Mouse (Mus musculus) intestine, embryonic 16.5 days (tissue): ENCODE measurements around the gene Chst11. TPM values are rescaled to one million over a fixed set of nuclear protein-coding genes. Genes with fewer than 3 reads are reported as not detected.
A peak's percentile ranks its signal among the peaks of the same experiment; 100 is the strongest.

Experiments used
- ATAC-seq: fragments of 200-750 bp; cut with Nextera tagmentation; 2 replicates; pipeline ENCODE4 v1.8.0; 2017; ENCODE audit warnings: moderate TSS enrichment, moderate library complexity
- H3K27ac ChIP-seq: fragments of 300-500 bp; sonication (generic); 2 replicates; pipeline ENCODE4 v1.5.1; 2014; ENCODE audit warnings: mild to moderate bottlenecking, low read length
- H3K27me3 ChIP-seq: fragments of 300-500 bp; sonication (generic); replicated peaks from 2 replicates; pipeline ENCODE4 v1.6.1; 2014; ENCODE audit warnings: low read length, control low read depth, mixed read lengths; ENCODE audit not compliant: control insufficient read depth, insufficient read depth
- H3K36me3 ChIP-seq: fragments of 300-500 bp; sonication (generic); 2 replicates; pipeline ENCODE4 v1.6.1; 2014; ENCODE audit warnings: low read length, control low read depth; ENCODE audit not compliant: control insufficient read depth, insufficient read depth
- H3K4me1 ChIP-seq: fragments of 300-500 bp; sonication (generic); 2 replicates; pipeline ENCODE4 v1.6.1; 2014; ENCODE audit warnings: low read length, control low read depth, mixed read lengths; ENCODE audit not compliant: control insufficient read depth, insufficient read depth
- H3K4me2 ChIP-seq: fragments of 300-500 bp; sonication (generic); 2 replicates; pipeline ENCODE4 v1.6.1; 2014; ENCODE audit warnings: low read depth, low read length, control low read depth
- H3K4me3 ChIP-seq: fragments of 300-500 bp; sonication (generic); 2 replicates; pipeline ENCODE4 v1.5.1; 2014; ENCODE audit warnings: mild to moderate bottlenecking, low read length
- H3K9ac ChIP-seq: fragments of 300-500 bp; sonication (generic); 2 replicates; pipeline ENCODE4 v1.6.1; 2014; ENCODE audit warnings: low read depth, low read length
- H3K9me3 ChIP-seq: fragments of 300-500 bp; sonication (generic); 2 replicates; pipeline ENCODE4 v1.6.1; 2016; ENCODE audit warnings: low read length, control low read depth; ENCODE audit not compliant: control insufficient read depth
- WGBS: fragments of 180-500 bp; shearing (Covaris S2); extraction: QIAGEN DNeasy Blood & Tissue Kit; methylation state at CpG from one replicate; pipeline ENCODE4 v1.1.7; 2014; 5-methylcytosine and 5-hydroxymethylcytosine counted together
- polyA plus RNA-seq: library from polyadenylated mRNA; unstranded; fragments of >200 nt; fragmentation: Nextera tagmentation; extraction: Ambion mirVana; gene quantifications from 2 replicates; pipeline ENCODE4 v1.2.1, GENCODE M21; 2015

The Chst11 gene
- polyA plus RNA-seq, 1 experiment from 2014 or later: 0.88 TPM

DNA sequence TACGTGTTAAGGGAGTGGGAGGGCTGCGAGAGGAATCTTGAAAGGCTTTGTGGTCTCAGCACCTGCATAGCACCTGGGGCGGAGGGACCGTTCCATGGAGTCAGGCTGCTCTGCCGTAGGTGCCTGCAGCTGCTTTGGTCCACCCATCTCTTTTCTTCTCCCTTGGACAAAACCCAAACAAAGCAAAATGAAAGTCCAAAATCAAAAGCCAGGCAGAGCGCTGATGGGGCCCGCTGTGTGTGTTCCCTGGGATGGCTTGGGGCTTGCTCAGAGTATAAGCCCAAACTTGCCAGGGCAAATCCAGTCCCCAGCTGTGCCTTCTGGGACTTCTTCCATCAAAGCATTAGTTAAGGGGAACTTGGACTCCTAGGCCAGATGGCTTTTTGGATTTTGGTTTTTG, 71.0 kb downstream of the Chst11 start:
- H3K9me3 ChIP-seq: no peaks in the 10 kb centered on the region
- H3K36me3 ChIP-seq: no peaks in the 10 kb centered on the region
- no peak for ATAC-seq
- no peaks in the 10 kb centered on the region for H3K4me1 ChIP-seq
- no peak overlapping the region for H3K9ac ChIP-seq
- no peaks in the 10 kb centered on the region for H3K27me3 ChIP-seq
- no peak overlapping the region for H3K4me2 ChIP-seq
- no peak overlapping the region for H3K4me3 ChIP-seq
- H3K27ac ChIP-seq: no peak overlapping the region
- 82% methylated on average over 7 of the region's 7 CpGs for WGBS

DNA sequence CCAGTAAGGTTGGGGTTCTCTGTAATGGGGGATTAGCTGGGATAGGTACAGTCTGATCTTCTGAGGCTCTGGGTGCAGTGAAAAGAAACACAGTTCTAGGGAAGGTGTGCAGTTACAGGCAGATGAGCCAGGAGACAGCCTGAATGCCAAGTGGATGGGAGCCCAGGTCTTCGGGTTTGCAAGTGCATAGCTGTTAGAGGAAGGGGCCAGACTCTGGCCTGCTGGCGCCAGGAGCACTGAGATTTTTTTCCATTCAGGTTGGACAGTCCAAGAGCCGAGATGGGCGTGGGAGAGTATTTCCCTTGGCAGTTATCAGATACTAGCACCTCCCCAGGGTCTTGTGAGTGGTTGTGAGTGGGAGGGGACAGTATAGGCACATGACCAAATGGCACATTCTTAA, 71.6 kb downstream of the Chst11 start:
- Histone ChIP-seq H3K4me3 (no peak overlapping the region), H3K9ac (no peak overlapping the region), H3K4me2 (no peak overlapping the region), H3K27me3 (no peaks in the 10 kb centered on the region), H3K4me1 (no peaks in the 10 kb centered on the region), H3K9me3 (no peaks in the 10 kb centered on the region), H3K27ac (no peak overlapping the region), H3K36me3 (no peaks in the 10 kb centered on the region)
- no peak for ATAC-seq
- 74% methylated on average over 4 of the region's 4 CpGs for WGBS

DNA sequence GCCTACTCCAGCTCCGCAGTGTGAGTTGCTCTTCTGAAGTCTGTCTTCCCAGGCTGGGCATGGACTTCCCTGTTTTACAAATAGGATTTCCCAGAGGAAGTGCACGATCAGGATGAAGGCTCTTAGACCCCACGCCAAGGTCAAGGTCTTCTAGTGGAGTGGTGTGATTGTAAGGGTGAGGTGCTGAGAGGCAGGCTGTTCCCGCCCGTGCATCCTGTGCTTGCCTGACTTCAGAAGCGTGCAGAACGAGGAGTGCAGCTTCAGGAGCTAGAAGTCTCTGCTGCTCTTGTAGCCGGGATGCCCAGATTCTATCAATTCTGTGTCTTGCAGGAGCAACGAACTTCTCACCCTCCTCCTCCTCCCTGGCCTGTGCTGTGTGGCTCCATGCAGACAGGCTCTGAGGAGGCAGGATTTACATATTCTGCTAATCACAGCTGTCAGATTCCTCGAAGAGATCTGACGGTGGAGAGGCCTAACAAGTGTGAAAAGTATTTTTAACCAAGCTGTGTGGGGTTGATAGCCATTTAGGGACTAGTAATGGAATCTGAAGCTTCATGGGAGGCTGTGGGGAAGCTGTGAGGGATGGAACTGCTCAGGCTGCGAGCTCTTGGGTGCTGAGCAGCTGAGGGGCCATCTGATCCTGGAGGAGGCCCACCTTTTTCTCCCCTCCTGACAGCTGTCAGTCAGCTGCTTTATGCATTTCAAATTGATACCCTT, 74.9 kb downstream of the Chst11 start:
- H3K9me3 ChIP-seq: no peaks in the 10 kb centered on the region
- H3K4me2 ChIP-seq: no peak overlapping the region
- no peaks in the 10 kb centered on the region for H3K27me3 ChIP-seq
- no peaks in the 10 kb centered on the region for H3K36me3 ChIP-seq
- H3K27ac ChIP-seq: no peak overlapping the region
- WGBS: 38% methylated on average over 12 of the region's 12 CpGs
- no peak overlapping the region for H3K4me3 ChIP-seq
- no peak for ATAC-seq
- H3K9ac ChIP-seq: no peak overlapping the region
- H3K4me1 ChIP-seq: no peaks in the 10 kb centered on the region

DNA sequence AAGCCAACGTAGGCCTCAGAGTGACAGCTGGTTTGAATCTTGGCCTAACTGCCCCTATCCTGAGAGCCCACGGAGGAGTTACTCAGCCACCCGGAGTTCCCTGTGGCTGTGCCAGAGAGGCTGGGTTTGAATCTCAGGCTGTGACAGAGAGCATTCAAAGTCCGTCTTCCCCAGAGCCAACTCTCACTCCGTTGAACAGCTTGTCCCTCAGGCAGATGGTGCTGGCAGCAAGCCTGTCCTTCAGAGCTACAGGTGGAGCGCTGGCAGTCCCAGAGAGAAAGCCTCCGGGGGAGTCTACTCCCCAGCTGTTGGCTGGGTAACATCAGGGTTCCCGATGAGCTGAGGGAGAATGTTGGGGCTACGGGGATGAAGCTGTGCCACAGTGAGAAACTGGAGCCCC, 77.0 kb downstream of the Chst11 start:
- no peak for ATAC-seq
- Histone ChIP-seq H3K36me3 (no peaks in the 10 kb centered on the region), H3K4me1 (no peaks in the 10 kb centered on the region), H3K4me2 (no peak overlapping the region), H3K4me3 (no peak overlapping the region), H3K9me3 (no peaks in the 10 kb centered on the region), H3K27ac (no peak overlapping the region), H3K9ac (no peak overlapping the region), H3K27me3 (no peaks in the 10 kb centered on the region)
- 75% methylated on average over 9 of the region's 9 CpGs for WGBS

DNA sequence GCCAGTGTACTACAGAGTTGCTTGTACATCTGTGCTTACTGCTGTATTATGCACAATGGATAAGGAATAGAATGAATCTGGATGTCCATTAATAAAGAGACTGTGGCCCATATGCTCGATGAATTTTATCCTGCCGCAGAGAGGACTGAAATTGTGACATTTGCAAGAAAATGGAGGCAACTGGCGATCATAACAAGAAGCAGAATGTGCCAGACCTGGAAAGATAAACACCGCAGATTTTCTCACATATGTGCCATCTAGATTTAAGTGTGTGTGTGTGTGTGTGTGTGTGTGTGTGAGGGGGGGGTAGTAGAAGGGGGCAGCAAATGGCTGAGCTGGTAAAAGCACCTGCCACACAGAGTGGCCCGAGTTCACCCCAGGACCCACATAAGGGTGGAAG, 79.5 kb downstream of the Chst11 start:
- Histone ChIP-seq H3K9ac (no peak overlapping the region), H3K36me3 (no peaks in the 10 kb centered on the region), H3K9me3 (no peaks in the 10 kb centered on the region), H3K4me2 (no peak overlapping the region), H3K4me3 (no peak overlapping the region), H3K27me3 (no peaks in the 10 kb centered on the region), H3K4me1 (peaks cover 4% of the 10 kb centered on the region; the same call in 1 of the 2 replicates), H3K27ac (no peak overlapping the region)
- ATAC-seq: no peak
- WGBS: 86% methylated on average over 5 of the region's 5 CpGs

DNA sequence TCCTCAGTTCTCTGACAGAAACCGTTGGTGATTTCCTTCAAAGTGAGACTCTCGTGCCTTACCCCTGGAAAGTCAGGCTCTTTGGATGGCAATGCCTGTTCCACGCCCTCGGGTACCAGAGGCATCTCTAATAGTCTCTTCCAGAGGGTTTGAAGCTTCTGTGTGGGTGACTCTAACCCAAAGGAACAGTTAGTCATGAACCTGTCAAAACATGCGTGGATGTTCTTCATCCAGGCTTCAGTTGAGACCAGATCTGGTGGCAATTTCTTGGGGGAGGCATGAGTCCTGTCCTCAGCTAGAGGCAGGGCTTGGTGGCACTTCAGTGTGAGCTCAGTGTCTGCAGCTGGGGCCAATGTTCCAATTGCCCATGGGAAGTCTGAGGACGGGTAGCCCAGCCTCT, 80.9 kb downstream of the Chst11 start:
- Histone ChIP-seq H3K9ac (no peak overlapping the region), H3K36me3 (no peaks in the 10 kb centered on the region), H3K4me1 (peaks cover 6% of the 10 kb centered on the region; the same call in 1 of the 2 replicates), H3K27ac (no peak overlapping the region), H3K4me2 (no peak overlapping the region), H3K9me3 (no peaks in the 10 kb centered on the region), H3K27me3 (no peaks in the 10 kb centered on the region), H3K4me3 (no peak overlapping the region)
- ATAC-seq: no peak
- WGBS: 72% methylated on average over 6 of the region's 6 CpGs

DNA sequence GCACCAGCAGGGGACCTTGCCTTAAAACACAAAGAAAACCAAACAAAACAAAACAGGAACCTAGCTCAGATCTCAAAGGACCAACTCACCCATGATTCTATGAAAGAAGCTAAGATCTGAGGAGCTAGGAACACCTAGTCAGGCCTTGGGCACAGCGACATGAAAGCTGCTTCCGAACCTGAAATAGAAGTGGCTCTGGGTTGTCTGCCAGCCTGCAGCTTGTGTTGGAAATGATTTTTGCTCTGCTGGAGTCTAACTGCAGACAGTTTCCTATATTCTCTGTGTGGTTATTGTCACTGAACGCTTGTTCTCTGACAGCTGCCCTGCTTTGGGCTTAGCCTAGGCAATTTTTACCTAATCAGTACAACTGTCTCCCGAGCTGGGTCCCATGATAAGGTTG, 82.0 kb downstream of the Chst11 start:
- Histone ChIP-seq H3K4me3 (no peak overlapping the region), H3K4me1 (peaks cover 6% of the 10 kb centered on the region; the same call in 1 of the 2 replicates), H3K4me2 (no peak overlapping the region), H3K36me3 (no peaks in the 10 kb centered on the region), H3K9ac (no peak overlapping the region), H3K27ac (no peak overlapping the region), H3K27me3 (no peaks in the 10 kb centered on the region), H3K9me3 (no peaks in the 10 kb centered on the region)
- no peak for ATAC-seq
- WGBS: 74% methylated on average over 4 of the region's 4 CpGs

DNA sequence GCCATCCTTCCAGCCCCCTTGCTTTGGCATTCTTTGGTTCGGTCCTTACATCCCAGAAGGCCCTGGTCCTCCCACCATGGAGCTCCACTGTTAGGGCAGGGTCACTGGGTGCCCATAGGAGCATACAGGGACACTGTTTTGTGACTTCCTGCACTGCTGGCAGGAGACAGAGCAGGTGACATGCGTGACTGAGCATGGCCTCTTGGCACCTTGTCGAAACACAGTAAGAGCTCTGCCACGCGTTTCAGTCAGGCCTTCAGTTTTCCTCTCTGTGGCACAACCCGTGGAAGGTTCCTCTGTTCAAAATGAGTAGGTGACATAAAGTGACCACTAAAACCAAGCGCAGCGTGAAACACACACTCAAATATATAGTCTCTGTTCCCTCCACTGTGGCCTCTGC, 83.2 kb downstream of the Chst11 start:
- Histone ChIP-seq H3K27ac (no peak overlapping the region), H3K9me3 (no peaks in the 10 kb centered on the region), H3K4me2 (no peak overlapping the region), H3K27me3 (no peaks in the 10 kb centered on the region), H3K4me3 (no peak overlapping the region), H3K9ac (no peak overlapping the region), H3K36me3 (no peaks in the 10 kb centered on the region), H3K4me1 (peaks cover 6% of the 10 kb centered on the region; the same call in 1 of the 2 replicates)
- WGBS: 94% methylated on average over 8 of the region's 8 CpGs
- ATAC-seq: no peak

DNA sequence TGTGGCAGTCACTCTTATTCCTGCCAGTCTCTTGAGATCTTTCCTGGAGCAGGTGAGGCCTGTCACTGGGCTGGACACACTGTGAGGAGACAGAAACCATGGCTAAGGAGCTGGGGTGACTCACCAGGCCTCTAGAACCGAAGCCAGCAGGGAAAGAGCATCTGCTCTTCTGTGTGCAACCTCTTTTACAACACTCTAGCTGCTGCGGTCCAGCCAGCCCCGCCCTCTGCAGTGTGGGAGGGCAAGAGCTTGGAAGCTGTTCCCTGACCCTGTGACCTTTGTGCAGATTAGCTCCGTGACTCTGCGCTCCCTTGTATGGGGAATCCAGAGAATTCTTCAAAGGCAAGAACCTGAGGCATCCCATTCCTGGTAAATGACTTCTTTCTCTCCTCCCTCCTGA, 84.5 kb downstream of the Chst11 start:
- 20% methylated on average over 5 of the region's 5 CpGs for WGBS
- ATAC-seq: peak; percentile 73
- peaks cover 6% of the 10 kb centered on the region; the same call in 1 of the 2 replicates for H3K4me1 ChIP-seq
- no peaks in the 10 kb centered on the region for H3K9me3 ChIP-seq
- no peak overlapping the region for H3K9ac ChIP-seq
- H3K4me2 ChIP-seq: no peak overlapping the region
- H3K27me3 ChIP-seq: no peaks in the 10 kb centered on the region
- H3K4me3 ChIP-seq: no peak overlapping the region
- no peaks in the 10 kb centered on the region for H3K36me3 ChIP-seq
- H3K27ac ChIP-seq: no peak overlapping the region
